Mouse (Mus musculus) testis, adult 2 months (tissue): ENCODE measurements at regions not wholly inside any gene's neighbourhood (a gene's known extent, or its start where the extent isn't known, plus 50 kb on each side); places are given as distances from the start of the nearest gene placed in this dataset.

Source experiments
- CTCF ChIP-seq: fragments of 200-500 bp; IDR thresholded peaks from 2 replicates; pipeline ENCODE4 v1.5.1; 2012; ENCODE audit warnings: low read depth, mild to moderate bottlenecking, inconsistent platforms, low read length, moderate library complexity; ENCODE audit not compliant: control insufficient read depth, insufficient read depth, insufficient replicate concordance
- POLR2A ChIP-seq: fragments of 200-500 bp; IDR thresholded peaks from 2 replicates; pipeline ENCODE4 v1.6.1; 2012; ENCODE audit warnings: low read depth, mild to moderate bottlenecking, inconsistent platforms, low read length, moderate library complexity; ENCODE audit not compliant: control insufficient read depth

DNA sequence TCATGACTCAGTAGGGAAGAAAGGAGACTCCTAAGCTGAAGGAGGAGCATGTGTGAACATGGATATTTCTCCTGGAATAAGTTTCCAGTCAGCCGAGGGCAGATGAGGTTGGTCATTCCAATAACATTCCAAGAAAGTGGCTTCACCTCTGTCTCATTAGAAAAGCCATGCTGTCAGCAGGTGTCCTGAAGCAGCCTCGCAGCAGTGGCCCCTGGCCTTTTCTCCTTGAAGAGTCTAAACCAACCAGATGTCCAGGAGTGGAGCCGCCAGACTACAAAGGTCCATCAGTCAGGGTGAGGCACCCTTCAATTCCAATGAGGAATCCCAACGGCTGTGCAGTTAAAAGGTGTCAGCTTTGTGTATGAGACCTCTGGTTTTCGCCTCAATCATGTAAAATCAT lies 197.2 kb upstream of the Klf3 start:
- TF ChIP-seq CTCF (no peak), POLR2A (no peak)
